Mouse (Mus musculus): Measurements from ENCODE around the gene Kifap3. TPM values are rescaled to one million over a fixed set of nuclear protein-coding genes. Genes with fewer than 3 reads are reported as not detected.

Gene Kifap3
- total RNA-seq (2023): 3.3 TPM

GRCm38 (mm10) chr1:163779336-163780115 lies at the start of gene Kifap3:
Gene Kifap3, plus strand, starts transcription at chr1:163779583.

GRCm38 (mm10) chr1:163928846-163929245 lies 149.5 kb downstream of the Kifap3 start, which contains the start of gene Scyl3:
Gene Scyl3, plus strand, starts transcription at chr1:163929100.

Other genes starting within 250 kb of the Kifap3 start
- not detected for gene Mettl11b, start 54.4 kb upstream of the Kifap3 start, total RNA-seq (2023)
- 39.6 TPM for gene Scyl3, start 149.5 kb downstream of the Kifap3 start, total RNA-seq (2023)
- 2.7 TPM for gene BC055324, start 215.2 kb downstream of the Kifap3 start, total RNA-seq (2023)
- gene Mettl18, start 215.3 kb downstream of the Kifap3 start, total RNA-seq (2023): 5.9 TPM